ENCODE assay signal across 12 mouse cellular contexts in genomic region chr10:31189577-31189976, GRCm38 (mm10).
"Had no signal": no experiment of that assay in that cellular context is flagged by ENCODE, and none has a peak within 500 bp of the region (broad histone marks: within the 10 kb centered on the region; RNA-seq: fewer than 3 reads in every experiment).

No protein-coding gene starts in this region.

- H3K36me3 ChIP-seq: limb, embryonic 13.5 days; midbrain, embryonic 15.5 days; neural tube, embryonic 12.5 days had no signal

- ATAC-seq: midbrain, embryonic 15.5 days had no signal

- H3K4me3 ChIP-seq: limb, embryonic 13.5 days; midbrain, embryonic 15.5 days; neural tube, embryonic 12.5 days had no signal

- H3K4me1 ChIP-seq: limb, embryonic 13.5 days; midbrain, embryonic 15.5 days; neural tube, embryonic 12.5 days had no signal

- DNase-seq: kidney, adult 9 months; kidney, postnatal 36 days; left cerebral cortex, postnatal 4 days; lung, adult 18-20 months; lung, postnatal 36 days; right cerebral cortex, postnatal 14 days; thymus, postnatal 14 days had no signal

- H3K9ac ChIP-seq: limb, embryonic 13.5 days; liver, embryonic 14.5 days; midbrain, embryonic 15.5 days; neural tube, embryonic 12.5 days had no signal

- H3K27me3 ChIP-seq: limb, embryonic 13.5 days; midbrain, embryonic 15.5 days; neural tube, embryonic 12.5 days had no signal

- H3K9me3 ChIP-seq: limb, embryonic 13.5 days; midbrain, embryonic 15.5 days; neural tube, embryonic 12.5 days had no signal

- H3K4me2 ChIP-seq: limb, embryonic 13.5 days; midbrain, embryonic 15.5 days; neural tube, embryonic 12.5 days had no signal

- H3K27ac ChIP-seq: kidney, postnatal 0 days; limb, embryonic 13.5 days; liver, embryonic 14.5 days; midbrain, embryonic 15.5 days; neural tube, embryonic 12.5 days had no signal
